Mouse (Mus musculus): ENCODE results near the gene Gosr1. TPM values are rescaled to one million over a fixed set of nuclear protein-coding genes. Genes with fewer than 3 reads are reported as not detected.
"Not testable (repeated sequence)": the region's sequence is repeated elsewhere in the genome, so short reads cannot be mapped to it uniquely, and the experiment has no call there.

Gene Gosr1
- total RNA-seq, 2 experiments from 2014 or later: 46.7 to 54.8 TPM

DNA sequence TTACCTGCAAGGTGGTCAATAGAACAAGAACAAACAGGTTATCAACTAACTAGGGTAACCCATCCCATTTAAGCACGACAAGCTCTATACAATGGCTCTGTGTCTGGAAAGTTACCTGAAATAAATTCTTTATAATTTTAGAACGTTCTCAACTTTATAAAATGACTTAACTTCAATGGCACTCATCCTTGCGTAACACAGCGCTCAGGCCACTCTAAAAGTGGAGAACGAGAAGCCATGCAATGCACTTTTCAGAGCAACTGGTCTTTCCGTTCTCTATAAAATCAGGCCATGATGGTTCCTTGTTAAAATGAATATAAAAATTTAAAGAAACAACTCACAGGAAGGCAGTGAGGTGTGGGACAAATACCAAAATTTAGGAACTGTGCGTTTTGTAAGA is 20.9 kb downstream of the Gosr1 start:
- intact Hi-C loops (cut with DNase I): no loop called here
- DNase-seq (ENCODE audit: low spot score in 2 of 2): no peak

DNA sequence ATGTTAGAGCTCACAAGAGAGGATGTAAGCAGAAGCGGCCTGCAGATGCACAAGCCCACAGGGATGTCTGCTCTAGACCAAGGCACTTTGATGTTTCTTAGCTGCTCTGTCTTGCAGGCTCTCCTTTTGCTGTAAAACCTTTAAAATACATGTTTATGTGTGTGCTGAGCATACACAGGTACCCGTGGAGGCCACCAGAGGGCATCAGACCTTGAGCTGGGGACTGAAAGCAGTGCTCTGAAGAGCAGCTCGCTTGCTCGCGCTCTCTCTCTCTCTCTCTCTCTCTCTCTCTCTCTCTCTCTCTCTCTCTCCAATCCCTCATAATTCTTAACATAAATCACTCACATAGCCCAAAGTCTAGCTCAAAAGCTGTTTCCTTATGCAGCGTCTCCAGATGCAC is 24.3 kb downstream of the Gosr1 start:
- intact Hi-C loops (cut with DNase I): loop anchor here (2.0 kb wide), 1 partner anchor 60 kb away; the partner anchor contains the start of gene Trarg1
- no peak for DNase-seq (ENCODE audit: low spot score in 2 of 2)

DNA sequence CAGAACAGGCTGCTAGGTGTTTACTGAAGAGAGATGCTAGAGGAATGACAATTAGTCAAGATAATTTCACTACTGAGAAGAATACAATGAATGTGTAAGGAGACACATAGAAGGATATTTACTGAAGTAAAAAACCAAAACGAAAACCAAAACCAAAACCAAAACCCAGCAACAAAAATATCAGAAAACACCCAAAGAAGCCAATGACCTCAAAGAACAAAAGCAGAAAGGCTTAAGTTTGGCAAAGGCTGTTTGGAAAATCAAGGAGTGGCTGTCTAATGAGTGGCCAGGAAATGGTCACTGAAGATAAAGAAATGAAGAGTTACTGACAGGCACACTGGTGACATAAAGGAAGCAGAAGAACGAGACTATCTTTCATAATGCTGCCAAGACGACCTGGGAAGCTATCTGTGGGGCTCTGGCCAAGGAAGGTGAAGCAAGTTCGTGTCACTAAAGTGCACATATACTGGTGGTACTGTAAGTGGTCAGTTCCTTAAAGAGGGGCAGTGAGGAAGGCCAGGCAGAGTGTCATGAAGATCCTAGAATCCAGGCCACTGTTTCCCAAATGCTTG is 27.5 kb downstream of the Gosr1 start:
- intact Hi-C loops (cut with DNase I): no loop called here
- DNase-seq (ENCODE audit: low spot score in 2 of 2): no peak

DNA sequence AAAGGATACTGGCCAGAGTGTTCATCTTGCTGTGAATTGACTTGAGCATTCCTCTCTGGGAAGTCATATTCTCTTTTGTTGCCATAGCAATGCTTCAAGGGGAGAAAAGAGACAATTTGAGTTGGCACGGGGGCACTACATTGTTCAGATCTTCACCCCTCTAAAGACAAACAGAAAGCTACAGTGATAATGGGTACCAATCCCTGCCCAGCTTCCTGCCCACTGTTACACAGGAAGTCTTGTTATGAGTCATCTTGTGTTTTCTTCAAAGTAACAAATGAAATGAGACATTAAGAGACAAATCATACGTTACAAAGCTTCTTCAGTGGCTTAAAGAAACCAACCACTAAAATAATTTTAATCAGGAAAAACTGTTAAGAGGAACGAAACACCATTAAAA is 28.8 kb downstream of the Gosr1 start:
- no peak for DNase-seq (ENCODE audit: low spot score in 2 of 2)
- intact Hi-C loops (cut with DNase I): no loop called here

DNA sequence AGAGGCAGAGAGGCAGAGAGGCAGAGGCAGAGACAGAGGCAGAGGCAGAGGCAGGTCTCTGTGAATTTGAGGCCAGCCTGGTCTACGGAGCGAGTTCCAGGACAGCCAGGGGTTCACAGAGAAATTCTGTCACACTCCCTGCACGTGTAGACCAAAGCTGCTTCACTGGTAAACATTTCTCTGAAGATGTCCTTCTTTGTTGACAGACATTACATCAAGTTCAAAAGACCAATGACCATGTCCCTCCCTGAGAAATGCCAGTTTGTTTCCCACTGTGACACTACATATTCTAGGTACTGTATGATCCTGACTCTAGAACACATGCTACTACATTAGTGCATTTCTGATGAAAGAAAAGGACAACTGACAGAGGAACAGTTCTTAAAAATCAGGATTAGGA is 32.7 kb downstream of the Gosr1 start:
- no peak for DNase-seq (ENCODE audit: low spot score in 2 of 2)
- intact Hi-C loops (cut with DNase I): no loop called here

DNA sequence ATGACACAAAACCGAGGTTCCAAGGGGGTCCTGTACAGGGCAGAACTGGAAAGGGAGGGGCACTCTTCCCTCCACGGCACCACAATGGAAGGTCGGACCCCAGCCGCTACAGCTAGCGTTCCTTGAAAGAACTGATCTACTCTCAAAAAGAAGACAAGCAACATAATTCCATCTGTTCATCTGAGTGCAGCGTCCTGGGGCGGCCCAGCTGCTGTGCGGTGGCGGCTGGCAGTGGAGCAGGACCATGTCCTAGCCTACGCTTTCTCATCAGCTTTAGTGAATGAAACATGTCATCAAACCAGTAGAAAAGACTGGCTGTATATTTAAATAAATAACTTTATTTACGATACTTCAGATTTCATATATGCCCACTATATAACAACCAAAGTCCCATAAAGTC is 35.3 kb downstream of the Gosr1 start:
- intact Hi-C loops (cut with DNase I): no loop called here
- DNase-seq (ENCODE audit: low spot score in 2 of 2): no peak

DNA sequence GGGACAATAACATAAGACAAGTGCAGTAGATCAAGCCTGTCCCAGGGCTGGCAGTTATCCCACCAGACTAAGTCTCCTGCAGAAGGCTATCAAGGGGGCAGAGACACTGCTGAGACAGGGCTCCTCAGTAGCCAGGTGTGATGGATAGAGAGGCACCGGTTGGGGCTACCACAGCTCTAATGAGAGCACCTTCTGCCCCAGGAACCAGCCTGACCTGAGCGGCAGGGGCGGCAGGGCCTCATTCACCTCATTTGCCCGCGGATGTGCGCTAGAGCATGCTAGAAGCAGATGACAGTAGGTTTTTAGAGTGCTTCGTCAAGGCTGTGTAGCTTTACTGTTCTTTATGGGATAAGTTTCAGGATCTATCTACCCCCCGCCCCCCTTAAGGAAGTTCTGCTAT is 39.5 kb downstream of the Gosr1 start:
- intact Hi-C loops (cut with DNase I): no loop called here
- no peak for DNase-seq (ENCODE audit: low spot score in 2 of 2)

DNA sequence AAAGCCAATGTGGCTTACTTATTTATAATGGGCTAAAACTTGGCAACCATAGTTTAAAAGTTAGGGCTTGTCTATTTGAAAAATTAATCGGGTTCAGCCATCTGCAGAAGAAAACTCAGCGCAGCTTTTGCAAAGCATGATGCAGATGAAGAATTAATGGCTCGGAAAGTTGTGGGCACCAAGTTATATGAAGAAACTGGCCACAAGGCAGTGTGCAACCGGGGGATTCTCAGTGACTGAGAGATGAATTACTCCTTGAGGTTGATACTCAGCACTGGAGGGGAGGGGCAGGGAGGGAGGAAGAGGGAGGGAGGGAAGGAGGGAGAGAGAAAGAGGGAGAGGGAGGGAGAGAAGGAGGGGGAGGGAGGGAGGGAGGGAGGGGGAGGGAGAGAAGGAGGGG is 46.4 kb downstream of the Gosr1 start:
- intact Hi-C loops (cut with DNase I): no loop called here

DNA sequence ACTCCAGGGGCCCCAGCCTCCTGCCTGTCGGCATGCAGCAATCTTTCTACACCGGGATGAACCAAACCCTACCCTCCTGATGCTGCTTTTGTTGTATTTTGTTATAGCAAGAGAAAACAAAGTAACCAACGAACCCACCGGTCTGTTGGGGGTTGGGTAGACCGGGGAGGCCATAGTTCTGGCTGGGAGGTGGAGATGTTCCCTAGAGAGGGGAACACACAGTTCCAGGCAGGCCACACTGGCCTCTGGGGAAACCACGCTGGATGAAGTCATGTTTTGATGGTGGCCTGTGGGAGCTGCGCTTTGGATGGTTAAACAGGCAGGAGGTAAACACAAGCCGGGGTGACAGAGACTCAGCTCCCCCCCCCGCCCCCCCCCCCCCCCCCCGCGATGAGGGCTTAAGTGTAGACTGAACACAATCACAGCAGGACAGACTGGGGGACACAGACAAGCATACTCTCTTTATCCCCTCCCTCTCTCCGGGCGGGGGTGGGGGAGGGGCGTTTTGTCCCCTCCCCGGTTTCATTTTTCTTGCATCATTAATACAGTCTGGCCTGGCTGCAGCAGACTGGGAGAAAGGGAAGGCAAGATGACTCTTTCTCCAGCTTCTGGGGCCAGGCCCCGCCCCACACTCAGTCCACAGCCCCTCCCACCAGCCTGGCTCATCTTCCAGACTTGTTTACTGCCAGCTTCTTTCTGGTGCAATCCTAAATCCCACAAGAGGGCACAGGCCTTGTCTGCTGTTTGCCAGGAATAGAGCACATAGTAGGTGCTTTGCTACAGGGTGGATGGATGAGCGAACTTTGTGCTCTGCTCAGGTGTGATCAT is 53.5 kb downstream of the Gosr1 start:
- intact Hi-C loops (cut with DNase I): no loop called here
- DNase-seq (ENCODE audit: low spot score in 2 of 2): no peak

More for the DNA sequence above, 46.4 kb downstream of the Gosr1 start:
- no peak for DNase-seq (ENCODE audit: low spot score in 2 of 2)

DNA sequence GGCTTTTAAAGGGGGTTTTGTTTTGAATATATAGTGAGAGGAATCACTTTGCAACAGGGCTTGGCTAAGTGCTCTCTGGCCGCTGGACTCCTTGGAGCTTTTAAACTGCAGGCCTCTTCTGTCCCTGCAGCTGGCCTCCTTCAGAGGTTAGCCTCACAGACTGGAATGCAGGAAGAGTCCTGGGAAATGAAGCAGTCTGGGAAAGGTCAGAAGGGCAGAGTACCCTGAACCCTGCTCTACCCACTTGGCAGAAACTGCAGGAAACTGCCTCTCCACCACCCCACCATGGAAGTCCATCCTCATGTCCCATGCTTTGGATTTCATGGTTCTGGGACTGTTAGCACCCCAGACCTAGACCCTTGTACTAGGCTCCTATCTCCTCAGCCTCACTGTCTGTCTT is 54.5 kb downstream of the Gosr1 start:
- intact Hi-C loops (cut with DNase I): no loop called here

DNA sequence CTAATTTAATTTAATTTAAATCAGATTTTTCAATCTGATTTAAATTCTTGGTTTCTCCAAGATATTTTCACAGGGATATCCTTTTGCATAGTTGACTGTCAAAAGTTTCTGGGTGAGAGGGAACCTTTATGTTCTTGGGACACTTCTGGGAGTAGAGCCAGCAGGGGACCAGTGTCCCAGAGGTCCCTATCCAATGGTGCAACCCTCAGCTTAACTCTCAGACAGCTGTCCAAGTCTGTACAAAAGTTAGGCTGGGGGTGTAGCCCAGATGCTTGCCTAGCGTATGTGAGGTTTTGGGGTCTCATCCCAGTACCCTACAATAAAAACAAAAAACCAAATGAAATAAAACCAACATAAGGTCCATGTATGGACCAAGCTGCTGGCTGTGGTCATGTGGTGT is 55.3 kb downstream of the Gosr1 start:
- no peak for DNase-seq (ENCODE audit: low spot score in 2 of 2)
- intact Hi-C loops (cut with DNase I): no loop called here

More for the DNA sequence above, 54.5 kb downstream of the Gosr1 start:
- DNase-seq (ENCODE audit: low spot score in 2 of 2): no peak

DNA sequence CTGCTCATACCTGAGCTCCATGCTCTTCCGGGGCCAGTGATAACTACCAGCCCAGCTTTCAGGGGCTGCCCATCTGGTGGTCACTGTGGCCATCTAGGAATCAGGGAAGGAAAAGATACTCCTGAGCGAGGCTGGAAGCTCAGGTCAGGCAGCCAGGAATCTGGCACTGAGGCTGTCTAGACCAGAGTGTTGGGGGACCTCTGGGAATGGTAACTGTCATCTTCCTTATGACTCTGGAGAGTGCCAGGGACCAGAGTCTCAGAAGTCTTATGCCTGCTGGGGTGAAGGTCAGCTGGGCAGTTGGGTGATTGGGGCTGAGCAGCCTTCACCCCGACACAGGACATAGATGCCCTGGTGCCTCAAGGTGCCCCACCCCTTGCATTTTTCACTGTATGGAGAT is 55.7 kb downstream of the Gosr1 start:
- DNase-seq (ENCODE audit: low spot score in 2 of 2): no peak
- intact Hi-C loops (cut with DNase I): no loop called here

DNA sequence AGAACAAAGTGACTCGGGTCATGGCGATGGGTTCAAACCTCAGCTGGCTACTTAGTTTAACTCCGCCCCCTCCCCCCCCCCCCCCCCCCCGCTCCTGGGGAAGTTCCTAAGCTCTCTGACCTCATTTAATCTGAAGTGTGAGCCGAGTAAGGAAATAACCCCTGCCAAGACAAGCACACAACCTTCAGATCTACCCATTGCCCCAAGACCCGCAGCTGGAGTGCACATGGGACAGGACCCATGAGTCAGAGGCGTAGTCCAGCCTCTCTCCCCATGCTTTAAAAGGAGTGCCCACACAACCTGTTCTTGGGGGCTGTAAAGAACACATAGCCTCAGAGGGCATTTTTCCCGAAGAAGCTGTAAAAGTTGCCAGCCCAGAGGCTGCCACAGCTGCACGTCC is 63.8 kb downstream of the Gosr1 start:
- DNase-seq (ENCODE audit: low spot score in 2 of 2): no peak
- intact Hi-C loops (cut with DNase I): no loop called here

DNA sequence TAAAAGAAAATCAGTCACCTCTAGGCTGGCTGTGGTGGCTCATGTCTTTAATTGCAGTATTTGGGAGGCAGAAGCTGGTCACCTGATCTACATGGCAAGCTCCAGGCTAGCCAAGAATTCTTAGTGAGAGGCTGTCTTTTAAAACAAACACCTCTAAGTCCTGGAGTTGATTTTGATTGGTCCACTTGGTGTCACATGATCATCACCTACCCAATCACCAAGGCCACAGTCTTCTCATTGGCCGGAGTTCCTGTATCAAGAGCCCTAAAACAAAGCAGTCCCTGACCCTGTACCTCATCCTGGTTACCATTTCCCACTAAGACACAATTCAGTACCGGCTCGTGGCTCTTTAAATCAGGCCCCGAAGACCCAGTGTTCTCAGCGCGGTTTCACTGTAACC is 67.6 kb downstream of the Gosr1 start:
- no peak for DNase-seq (ENCODE audit: low spot score in 2 of 2)
- intact Hi-C loops (cut with DNase I): no loop called here

DNA sequence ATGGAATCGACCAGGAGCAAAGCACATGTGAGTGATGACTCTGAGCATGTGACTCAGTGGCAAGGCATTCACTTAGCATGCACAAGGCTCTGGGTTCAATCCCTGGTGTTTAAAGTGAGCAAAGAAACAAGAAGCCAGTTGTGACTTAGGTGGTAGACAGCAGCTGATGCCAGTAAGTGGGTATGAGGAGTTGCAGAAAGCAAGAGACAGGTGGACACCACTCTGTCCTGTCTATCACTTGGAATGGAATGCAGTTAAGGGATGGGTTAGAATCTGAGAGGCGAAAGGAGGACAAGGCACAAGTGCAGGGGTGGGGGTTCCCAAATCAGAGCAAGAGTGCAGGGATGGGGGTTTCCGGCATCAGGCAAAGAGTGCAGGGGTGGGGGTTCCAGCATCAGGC is 71.3 kb downstream of the Gosr1 start:
- intact Hi-C loops (cut with DNase I): no loop called here
- no peak for DNase-seq (ENCODE audit: low spot score in 2 of 2)

DNA sequence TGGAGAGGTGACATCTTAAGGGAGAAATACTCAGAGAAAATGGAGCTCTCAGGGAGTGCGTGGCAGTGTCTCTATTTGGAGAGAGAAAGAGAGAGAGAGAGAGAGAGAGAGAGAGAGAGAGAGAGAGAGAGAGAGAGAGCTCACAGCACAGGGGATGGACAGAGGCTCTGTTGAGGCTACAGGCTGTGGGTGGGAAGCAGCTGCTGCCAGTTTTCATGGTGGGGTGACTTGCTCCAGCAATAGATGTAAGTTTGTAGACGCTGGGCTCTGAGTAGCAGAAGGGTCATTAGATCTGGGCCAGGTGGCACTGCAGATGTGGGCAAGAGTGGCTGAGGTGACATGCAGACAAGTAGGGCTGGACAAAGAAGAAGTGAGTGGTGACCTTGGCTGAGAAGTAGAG is 77.8 kb downstream of the Gosr1 start:
- no peak for DNase-seq (ENCODE audit: low spot score in 2 of 2)
- intact Hi-C loops (cut with DNase I): no loop called here

DNA sequence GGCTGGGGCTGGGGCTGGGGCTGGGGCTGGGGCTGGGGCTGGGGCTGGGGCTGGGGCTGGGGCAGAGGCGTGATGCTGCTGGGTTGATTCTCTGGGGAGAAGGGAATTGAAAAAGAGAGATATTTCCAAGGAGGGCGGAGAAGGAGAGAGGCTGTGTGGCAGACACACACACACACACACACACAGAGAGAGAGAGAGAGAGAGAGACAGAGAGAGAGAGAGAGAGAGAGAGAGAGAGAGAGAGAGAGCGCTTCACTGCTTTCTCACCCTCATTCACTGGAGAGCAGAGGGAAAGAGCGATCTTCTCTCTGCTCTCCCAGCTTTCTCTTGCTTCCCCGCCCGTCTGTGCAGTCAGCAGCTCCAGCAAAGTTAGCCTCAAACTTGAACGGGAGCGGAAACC is 83.9 kb downstream of the Gosr1 start, which contains the start of gene Trarg1:
TSS of gene Trarg1 (plus strand) at position 301 of the 400 bp plus-strand sequence.
- intact Hi-C loops (cut with DNase I): loop anchor here (2.0 kb wide), 1 partner anchor 59 kb away; no protein-coding TSS in a partner anchor
- not testable (repeated sequence) for DNase-seq (ENCODE audit: low spot score in 2 of 2)

Measured in left cerebral cortex, postnatal 36 days (tissue).